ENCODE assay signal across 18 mouse cellular contexts in the genomic region with DNA sequence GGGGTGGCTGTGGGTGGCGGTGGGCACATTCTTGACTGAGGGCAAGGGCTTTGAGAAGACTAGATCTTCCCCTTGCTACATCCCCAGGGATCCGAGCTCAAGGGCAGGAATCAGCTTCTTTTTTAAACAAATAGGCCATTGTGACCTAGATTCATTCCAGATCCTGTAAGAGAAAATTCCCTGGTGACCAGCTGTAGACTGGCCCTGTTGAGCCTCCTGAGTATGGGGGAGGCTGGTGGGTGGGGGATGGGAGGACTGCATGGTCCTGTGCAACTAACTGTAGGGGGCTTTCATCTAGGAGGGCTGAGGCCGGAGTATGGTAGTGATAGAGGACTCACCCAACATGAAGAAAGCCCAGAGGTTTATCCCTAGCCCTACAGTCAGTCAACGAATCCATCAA. TPM values are rescaled to one million over a fixed set of nuclear protein-coding genes. Genes with fewer than 3 reads are reported as not detected.
DNase-seq lines count a peak whose midpoint lies in the region; ATAC-seq and TF ChIP-seq lines count a peak whose summit lies in the region.
"Had no signal": no experiment of that assay in that cellular context is flagged by ENCODE, and none has a peak within 500 bp of the region (broad histone marks: within the 10 kb centered on the region; RNA-seq: fewer than 3 reads in every experiment).

No protein-coding gene starts in this region.

- H3K27ac ChIP-seq in kidney, embryonic 14.5 days (ENCODE audit: low read depth, low read length), result peak overlapping the region; percentile 44; the same call in 1 of the 2 replicates
- peak overlapping the region; percentile 33; the same call in 1 of the 2 replicates for H3K27ac ChIP-seq in stomach, embryonic 14.5 days (ENCODE audit: low read length)
- H3K27ac ChIP-seq in stomach, postnatal 0 days (replicated peaks), result no peak overlapping the region
- no peak overlapping the region for H3K27ac ChIP-seq in embryonic facial prominence, embryonic 14.5 days (replicated peaks; ENCODE audit: low read depth, low read length)
- H3K27ac ChIP-seq: heart, adult 2 months; intestine, embryonic 15.5 days; limb, embryonic 12.5 days; liver, embryonic 14.5 days had no signal

- intact Hi-C loops in left cerebral cortex, postnatal 10 days (cut with DNase I), result no loop called here

- H3K36me3 ChIP-seq in kidney, embryonic 14.5 days (ENCODE audit: control insufficient read depth, insufficient read depth, low read length), result no peaks in the 10 kb centered on the region
- H3K36me3 ChIP-seq in stomach, embryonic 14.5 days (ENCODE audit: control insufficient read depth, insufficient read depth, low read length), result no peaks in the 10 kb centered on the region
- 0 out of 2 replicates have a peak, but pooled peaks cover 4% of the 10 kb centered on the region for H3K36me3 ChIP-seq in stomach, postnatal 0 days (ENCODE audit: control insufficient read depth, insufficient read depth, low read length)
- no peaks in the 10 kb centered on the region for H3K36me3 ChIP-seq in embryonic facial prominence, embryonic 14.5 days (ENCODE audit: control insufficient read depth, insufficient read depth, low read length)
- H3K36me3 ChIP-seq: limb, embryonic 12.5 days had no signal

- WGBS in kidney, embryonic 14.5 days, result 73% methylated on average over 4 of the region's 4 CpGs
- 79% methylated on average over 4 of the region's 4 CpGs for WGBS in stomach, embryonic 14.5 days
- WGBS in stomach, postnatal 0 days, result 79% methylated on average over 4 of the region's 4 CpGs
- 56% methylated on average over 4 of the region's 4 CpGs for WGBS in embryonic facial prominence, embryonic 14.5 days

- TF ChIP-seq CTCF in stomach, postnatal 0 days (IDR thresholded peaks at IDR 0.05; ENCODE audit: low read depth), result no peak

- H3K4me2 ChIP-seq in kidney, embryonic 14.5 days (replicated peaks; ENCODE audit: low read depth, low read length), result peak overlapping the region; percentile 26
- H3K4me2 ChIP-seq in stomach, embryonic 14.5 days (replicated peaks; ENCODE audit: low read depth, low read length), result no peak overlapping the region
- H3K4me2 ChIP-seq in stomach, postnatal 0 days (replicated peaks; ENCODE audit: low read depth), result no peak overlapping the region
- H3K4me2 ChIP-seq in embryonic facial prominence, embryonic 14.5 days (ENCODE audit: low read depth, low read length), result no peak overlapping the region
- H3K4me2 ChIP-seq: intestine, embryonic 15.5 days; limb, embryonic 12.5 days had no signal

- DNase-seq in kidney, adult 8-10 months, result no peak
- DNase-seq in stomach, postnatal 0 days (ENCODE audit: low spot score), result no peak
- DNase-seq in embryonic facial prominence, embryonic 14.5 days (ENCODE audit: low spot score), result peak; percentile 12
- peak; percentile 50 for DNase-seq in retina, embryonic 14.5 days (ENCODE audit: low spot score)
- DNase-seq in Muller cell, postnatal 12 days (ENCODE audit: inconsistent ontology term), result no peak
- DNase-seq in left cerebral cortex, postnatal 10 days (ENCODE audit: extremely low spot score in 1 of 2, low spot score in 2 of 2), result no peak
- DNase-seq: cerebellum, adult 11 months; forebrain, postnatal 0 days; heart, adult 2 months; heart, postnatal 10 days; thymus, postnatal 25 days had no signal

- ATAC-seq in kidney, embryonic 14.5 days (ENCODE audit: low FRiP score, low TSS enrichment), result 0 out of 2 replicates have a peak, but pooled peaks have one; percentile 34
- ATAC-seq in stomach, embryonic 14.5 days (ENCODE audit: insufficient number of reproducible peaks, insufficient read depth, low FRiP score, low read depth), result no peak
- ATAC-seq in stomach, postnatal 0 days (ENCODE audit: low FRiP score, low TSS enrichment), result no peak
- ATAC-seq in embryonic facial prominence, embryonic 14.5 days (ENCODE audit: low read depth), result no peak; the same call in 1 of the 2 replicates
- ATAC-seq: forebrain, postnatal 0 days; intestine, embryonic 15.5 days had no signal

- H3K4me1 ChIP-seq in kidney, embryonic 14.5 days (ENCODE audit: control insufficient read depth, insufficient read depth, low read length), result peaks cover 17% of the 10 kb centered on the region
- peaks cover 8% of the 10 kb centered on the region; the same call in 1 of the 2 replicates for H3K4me1 ChIP-seq in stomach, embryonic 14.5 days (ENCODE audit: control insufficient read depth, insufficient read depth, low read length)
- no peaks in the 10 kb centered on the region for H3K4me1 ChIP-seq in stomach, postnatal 0 days (replicated peaks; ENCODE audit: control insufficient read depth, insufficient read depth)
- peaks cover 10% of the 10 kb centered on the region for H3K4me1 ChIP-seq in embryonic facial prominence, embryonic 14.5 days (ENCODE audit: control insufficient read depth, insufficient read depth, low read length)

- TF ChIP-seq EP300 in stomach, postnatal 0 days (optimal IDR thresholded peaks at IDR 0.05), result no peak

- peak overlapping the region; percentile 25; the same call in 1 of the 2 replicates for H3K9ac ChIP-seq in kidney, embryonic 14.5 days (ENCODE audit: low read depth, low read length)
- no peak overlapping the region for H3K9ac ChIP-seq in stomach, embryonic 14.5 days (replicated peaks; ENCODE audit: low read depth, low read length)
- H3K9ac ChIP-seq in stomach, postnatal 0 days (ENCODE audit: low read length), result no peak overlapping the region
- no peak overlapping the region for H3K9ac ChIP-seq in embryonic facial prominence, embryonic 14.5 days (ENCODE audit: low read depth, low read length)
- H3K9ac ChIP-seq: forebrain, postnatal 0 days; intestine, embryonic 15.5 days; limb, embryonic 12.5 days; liver, embryonic 14.5 days had no signal

- H3K9me3 ChIP-seq in kidney, embryonic 14.5 days (ENCODE audit: control insufficient read depth, low read length), result no peaks in the 10 kb centered on the region
- no peaks in the 10 kb centered on the region for H3K9me3 ChIP-seq in stomach, embryonic 14.5 days (ENCODE audit: control insufficient read depth, low read depth, low read length)
- H3K9me3 ChIP-seq in stomach, postnatal 0 days (ENCODE audit: control insufficient read depth, low read length), result no peaks in the 10 kb centered on the region
- no peaks in the 10 kb centered on the region for H3K9me3 ChIP-seq in embryonic facial prominence, embryonic 14.5 days (ENCODE audit: control insufficient read depth, low read length)
- H3K9me3 ChIP-seq: intestine, embryonic 15.5 days; limb, embryonic 12.5 days had no signal

- peak overlapping the region; percentile 1; the same call in 1 of the 2 replicates for H3K4me3 ChIP-seq in kidney, embryonic 14.5 days (ENCODE audit: low read length)
- no peak overlapping the region for H3K4me3 ChIP-seq in stomach, embryonic 14.5 days (ENCODE audit: low read depth, low read length)
- H3K4me3 ChIP-seq in stomach, postnatal 0 days (ENCODE audit: low read depth, low read length), result no peak overlapping the region
- H3K4me3 ChIP-seq in embryonic facial prominence, embryonic 14.5 days (ENCODE audit: low read depth, low read length), result no peak overlapping the region
- H3K4me3 ChIP-seq: heart, adult 2 months; intestine, embryonic 15.5 days; limb, embryonic 12.5 days had no signal

- H3K27me3 ChIP-seq in kidney, embryonic 14.5 days (ENCODE audit: control insufficient read depth, insufficient read depth, low read length), result no peaks in the 10 kb centered on the region
- no peaks in the 10 kb centered on the region for H3K27me3 ChIP-seq in stomach, embryonic 14.5 days (ENCODE audit: control insufficient read depth, insufficient read depth, low read length)
- no peaks in the 10 kb centered on the region for H3K27me3 ChIP-seq in stomach, postnatal 0 days (ENCODE audit: control insufficient read depth, insufficient read depth, low read length)
- H3K27me3 ChIP-seq in embryonic facial prominence, embryonic 14.5 days (replicated peaks; ENCODE audit: control insufficient read depth, insufficient read depth, low read length), result no peaks in the 10 kb centered on the region
- H3K27me3 ChIP-seq: CH12.LX; intestine, embryonic 15.5 days; Patski had no signal

RNA-seq across cellular contexts. Expression of a gene that starts 47.0 kb away (rescaled TPM):
- polyA plus RNA-seq in kidney, embryonic 14.5 days (2014; fragmentation: Nextera tagmentation; extraction: Ambion mirVana), result 2.9 and 4.3 TPM in 2 replicates
- polyA plus RNA-seq in stomach, embryonic 14.5 days (2014; fragmentation: Nextera tagmentation; extraction: Ambion mirVana), result 7.5 and 10.3 TPM in 2 replicates
- 3.2 and 3.3 TPM in 2 replicates for polyA plus RNA-seq in stomach, postnatal 0 days (2015; fragmentation: Nextera tagmentation; extraction: Ambion mirVana)
- 4.3 and 4.7 TPM in 2 replicates for polyA plus RNA-seq in embryonic facial prominence, embryonic 14.5 days (2014; fragmentation: Nextera tagmentation; extraction: Ambion mirVana)
- total RNA-seq in left cerebral cortex, postnatal 10 days (2021), result 10 to 100 TPM; 32.8 to 34.8 TPM

Comparison
In these comparisons a context has a peak if more than half of its experiments do, and no peak if none do; other contexts are left out.
1. H3K27ac ChIP-seq: peak in kidney, embryonic 14.5 days (single experiment) and stomach, embryonic 14.5 days (single experiment); none in stomach, postnatal 0 days (single experiment) and embryonic facial prominence, embryonic 14.5 days (single experiment).
2. DNase-seq: peak in embryonic facial prominence, embryonic 14.5 days (single experiment) and retina, embryonic 14.5 days (single experiment); none in kidney, adult 8-10 months (0 of 2), stomach, postnatal 0 days (single experiment), Muller cell, postnatal 12 days (single experiment) and left cerebral cortex, postnatal 10 days (0 of 2).